Mouse (Mus musculus) cerebellum, postnatal 25 days (tissue): ENCODE results near the gene Papss1.
"Not testable (repeated sequence)": the region's sequence is repeated elsewhere in the genome, so short reads cannot be mapped to it uniquely, and the experiment has no call there.

Experiments
- DNase-seq, 2 experiments: peaks; one replicate each; pipeline ENCODE4 v3.0.0; 2021; ENCODE audit warnings: mixed read lengths in 2 of 2

The Papss1 gene

DNA sequence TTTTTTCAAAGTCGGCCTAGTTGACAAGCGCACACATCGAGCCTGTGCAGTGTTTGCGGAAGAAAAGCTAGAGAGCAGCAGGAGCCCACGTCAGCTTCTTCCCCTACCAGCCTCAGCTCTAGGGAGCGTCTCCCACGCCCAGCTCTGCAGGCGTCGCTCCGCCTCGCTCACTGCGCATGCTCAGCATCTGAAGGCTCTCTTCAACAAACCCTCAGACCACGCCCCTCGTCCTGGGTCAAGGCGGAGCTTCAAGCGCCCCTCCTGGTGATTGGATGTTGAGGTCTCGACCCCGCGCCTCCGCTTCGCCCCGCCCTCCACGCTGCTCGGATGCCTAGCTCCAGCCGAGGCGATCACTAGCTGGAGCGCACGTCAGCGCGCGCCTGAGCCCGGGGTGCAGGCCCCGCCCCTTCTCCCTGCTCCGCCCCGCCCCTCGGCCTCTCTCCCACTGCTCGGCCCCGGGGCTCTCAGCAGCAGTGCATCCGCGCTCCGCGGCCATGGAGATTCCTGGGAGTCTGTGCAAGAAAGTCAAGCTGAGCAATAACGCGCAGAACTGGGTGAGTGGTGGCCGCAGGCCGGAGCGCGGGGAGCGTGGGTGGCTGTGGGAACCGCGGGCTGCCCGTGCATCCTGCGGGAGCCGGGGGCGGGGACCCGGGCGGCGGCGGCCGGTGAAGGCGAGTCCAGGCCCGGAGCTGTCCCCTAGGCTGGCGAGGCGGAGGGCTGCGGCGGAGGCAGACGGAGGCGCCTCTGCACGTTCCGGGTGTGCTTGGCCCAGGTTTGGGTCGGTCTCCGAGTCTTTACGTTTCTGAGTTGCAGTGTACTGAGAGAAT, at the start of gene Papss1:
Gene Papss1, plus strand, starts transcription at position 339 of the 827 bp plus-strand sequence.
- DNase-seq, result peak; percentile 99 to 100

DNA sequence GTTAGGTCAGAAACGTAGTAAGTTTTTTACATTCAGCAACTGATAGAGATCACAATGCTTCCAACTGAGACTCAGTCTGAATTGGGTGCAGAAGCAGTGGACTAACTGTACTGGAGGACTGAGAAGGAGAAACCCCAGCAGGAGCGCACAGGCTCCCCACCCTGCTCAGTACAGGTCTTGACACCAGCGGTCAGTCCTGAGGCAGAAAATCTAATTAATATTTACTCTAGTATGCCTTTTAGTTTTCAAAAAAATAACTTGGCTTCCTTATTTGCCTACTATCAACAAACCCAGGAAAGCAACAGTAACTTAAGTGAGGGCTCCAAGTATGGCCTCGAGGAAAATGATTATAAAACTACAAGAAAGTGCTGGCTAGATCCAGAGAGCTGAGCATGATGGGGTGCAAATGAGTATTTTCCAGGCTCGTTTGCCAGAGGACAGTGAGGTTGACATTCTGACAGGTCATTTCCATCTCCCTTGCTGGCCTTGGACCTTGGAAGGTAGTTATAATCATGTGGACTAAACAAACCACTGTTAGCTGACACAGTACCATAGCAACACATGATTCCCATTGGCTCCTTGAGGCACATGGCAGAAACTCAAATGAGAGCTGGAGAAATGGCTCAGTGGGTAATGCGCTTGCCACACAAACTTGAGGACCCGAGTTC, 48.1 kb upstream of the Papss1 start:
- no peak for DNase-seq

DNA sequence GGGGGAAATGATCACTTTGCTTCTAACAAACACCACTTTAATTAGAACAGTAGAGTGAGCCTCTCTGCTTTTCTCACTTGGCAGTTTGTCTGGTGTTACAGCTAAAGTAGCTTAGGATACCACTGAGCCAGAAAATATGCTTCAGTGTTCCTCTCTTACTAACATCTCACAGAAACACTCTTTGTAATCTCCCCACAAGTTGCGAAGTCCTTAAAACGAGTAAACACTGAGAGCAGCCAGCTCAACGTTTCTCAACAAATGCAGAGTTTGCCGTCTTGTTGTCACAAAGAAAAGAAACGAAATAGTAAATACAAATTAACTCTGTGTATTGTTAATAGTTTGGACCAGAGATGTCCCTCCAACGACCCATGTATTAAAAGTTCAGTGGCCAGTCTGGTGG, 46.8 kb upstream of the Papss1 start:
- DNase-seq, result no peak

DNA sequence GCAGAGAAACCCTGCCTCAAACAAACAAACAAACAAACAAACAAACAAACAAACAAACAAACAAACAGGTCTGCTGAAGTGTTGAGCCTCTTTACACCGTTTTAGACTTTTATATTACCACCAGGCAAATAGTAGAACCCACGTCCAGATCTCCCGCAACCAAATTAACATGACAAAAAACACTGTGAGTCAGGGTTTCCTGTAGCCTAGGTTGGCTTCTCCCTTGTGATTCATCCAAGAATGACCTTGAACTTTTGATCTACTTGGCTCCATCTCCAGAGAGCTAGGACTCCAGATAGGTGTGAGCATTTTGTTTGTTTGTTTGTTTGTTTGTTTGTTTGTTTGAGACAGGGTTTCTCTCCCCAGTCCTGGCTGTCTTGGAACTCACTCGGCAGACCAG, 43.4 kb upstream of the Papss1 start:
- DNase-seq, result no peak

DNA sequence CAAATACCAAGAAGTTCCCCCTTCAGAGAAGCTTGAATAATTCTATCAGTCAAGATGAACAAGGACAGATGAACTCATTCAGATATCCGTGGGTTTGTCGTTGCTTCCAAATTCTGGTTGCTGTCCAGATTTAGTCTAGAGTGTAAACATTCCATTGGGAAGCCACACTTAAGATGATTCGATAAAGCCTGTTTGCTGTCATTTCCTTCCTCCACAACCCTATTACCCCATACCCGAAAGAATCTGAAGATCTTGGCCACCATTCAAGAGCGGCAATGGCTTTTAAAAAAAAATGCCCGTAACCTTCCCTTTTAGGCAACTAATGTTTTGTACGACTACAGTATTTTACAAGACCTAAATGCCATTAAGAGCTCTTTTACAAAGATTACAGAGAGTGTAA, 42.3 kb upstream of the Papss1 start:
- no peak for DNase-seq

DNA sequence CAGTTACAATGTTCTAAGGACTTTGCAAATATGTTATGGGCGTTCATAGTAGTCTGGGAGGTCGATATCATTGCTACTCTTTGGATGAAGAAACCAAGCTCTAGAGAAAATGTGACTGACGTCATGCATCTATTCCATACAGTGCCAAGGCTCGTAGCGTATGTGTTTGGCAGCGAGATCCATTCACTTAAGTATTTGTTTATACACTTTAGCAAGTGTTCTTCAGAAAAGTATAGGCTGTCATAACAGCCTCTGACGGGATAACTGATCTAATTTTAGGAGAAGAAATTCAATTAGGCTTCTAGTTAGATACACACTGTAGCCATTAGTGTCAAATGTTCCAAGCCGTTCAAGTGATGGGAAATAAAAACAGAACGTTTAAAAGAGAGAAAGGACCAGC, 40.8 kb upstream of the Papss1 start:
- no peak for DNase-seq

DNA sequence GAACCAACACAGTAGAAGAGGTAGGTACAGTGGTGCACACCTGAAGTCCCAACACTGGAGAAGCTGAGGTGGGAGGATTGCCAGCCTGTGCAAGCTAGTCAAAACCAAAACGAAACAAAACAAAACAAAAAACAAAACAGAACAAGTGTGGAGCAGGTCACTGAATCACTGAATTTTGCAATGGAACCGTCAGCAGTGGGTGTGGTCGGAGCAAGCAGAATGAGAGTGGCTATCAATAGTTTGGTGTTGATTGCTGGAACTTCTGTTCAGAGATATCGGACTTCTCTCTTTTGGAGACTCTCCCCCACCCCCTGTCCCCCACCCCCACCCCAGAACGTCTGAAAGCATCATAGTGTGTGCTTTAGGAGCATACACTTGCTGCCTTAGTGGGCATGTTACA, 40.4 kb upstream of the Papss1 start:
- DNase-seq, result no peak

DNA sequence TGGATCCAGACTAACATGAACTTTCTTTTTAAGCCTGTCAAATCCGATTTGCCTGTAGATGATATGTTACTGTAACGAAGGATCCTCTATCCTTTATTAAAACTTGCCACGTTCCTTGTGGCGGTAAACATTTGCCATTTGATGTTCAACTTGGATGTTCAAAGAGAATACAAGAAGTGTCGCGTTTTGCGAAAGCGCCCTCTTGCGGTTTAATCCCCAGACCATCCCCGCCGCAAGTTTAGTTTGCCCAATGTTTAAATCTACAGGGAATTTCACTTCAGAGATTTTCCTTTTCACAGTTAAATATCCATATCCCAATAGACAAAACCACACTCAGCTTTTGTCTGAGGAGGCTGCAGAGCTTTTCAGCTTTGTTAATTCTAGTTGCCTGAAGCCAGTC, 39.8 kb upstream of the Papss1 start:
- peak; percentile 37 to 74 for DNase-seq

DNA sequence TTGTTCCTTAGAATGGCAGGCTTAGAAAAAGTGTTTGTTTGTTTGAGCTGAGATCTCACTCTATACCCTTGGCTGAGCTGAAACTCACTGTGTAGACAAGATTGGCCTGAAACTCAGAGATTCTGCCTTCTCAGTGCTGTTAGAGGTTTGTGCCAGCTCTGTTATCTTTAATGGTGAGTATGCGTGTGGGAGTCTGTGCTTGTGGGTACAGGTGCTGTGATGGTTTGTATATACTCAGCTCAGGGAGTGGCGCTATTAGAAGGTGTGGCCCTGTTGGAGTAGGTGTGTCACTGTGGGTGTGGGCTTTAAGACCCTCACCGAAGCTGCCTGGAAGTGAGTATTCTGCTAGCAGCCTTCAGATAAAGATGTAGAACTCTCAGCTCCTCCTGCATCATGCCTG, 39.3 kb upstream of the Papss1 start:
- DNase-seq, result no peak

DNA sequence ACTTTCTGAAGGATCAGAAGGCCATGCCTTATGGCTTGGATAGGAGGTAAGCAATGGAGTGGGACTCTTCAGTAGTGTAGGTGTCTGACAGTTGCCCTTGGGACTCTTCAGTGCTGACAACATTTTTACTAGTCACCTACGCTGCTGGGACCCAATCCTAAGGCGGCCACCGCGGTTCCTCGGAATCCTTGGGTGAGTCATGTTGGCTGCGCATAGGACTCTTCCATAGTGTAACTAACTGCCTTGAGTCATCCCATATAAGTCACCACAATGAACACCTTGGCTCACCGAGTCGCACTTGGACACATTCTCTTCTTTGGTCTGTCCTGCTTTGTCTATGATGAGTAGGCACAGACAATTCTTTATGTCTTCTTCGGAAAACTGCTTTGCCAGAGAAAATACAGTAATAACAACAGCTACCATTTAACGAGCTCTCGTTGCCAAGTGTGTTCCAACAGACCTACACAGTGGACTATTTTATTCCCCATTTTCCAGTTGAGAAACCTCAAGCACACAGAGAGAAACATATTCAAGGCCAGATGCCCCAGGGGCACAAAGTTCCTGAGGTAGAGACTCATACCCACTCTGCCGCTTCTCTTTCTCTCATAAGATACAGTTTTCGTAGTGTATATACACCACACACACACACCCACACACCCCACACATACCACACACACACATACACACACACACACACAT, 23.2 kb upstream of the Papss1 start:
- DNase-seq, result no peak

DNA sequence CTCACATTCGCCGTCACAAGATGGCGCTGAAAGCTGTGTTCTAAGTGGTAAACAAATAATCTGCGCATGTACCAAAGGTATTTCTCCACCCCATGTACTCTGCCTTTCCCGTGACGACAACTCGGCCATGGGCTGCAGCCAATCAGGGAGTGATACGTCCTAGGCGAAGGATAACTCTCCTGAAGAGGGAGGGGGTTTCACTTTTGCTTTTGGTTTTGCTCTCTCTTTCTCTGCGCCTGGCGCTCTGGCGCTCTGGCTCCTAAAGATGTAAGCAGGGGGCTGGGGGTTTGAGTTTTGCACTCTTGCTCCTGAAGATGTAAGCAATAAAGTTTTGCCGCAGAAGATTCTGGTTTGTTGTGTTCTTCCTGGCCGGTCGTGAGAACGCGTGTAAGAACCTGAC, 17.0 kb upstream of the Papss1 start:
- DNase-seq, result not testable (repeated sequence)

DNA sequence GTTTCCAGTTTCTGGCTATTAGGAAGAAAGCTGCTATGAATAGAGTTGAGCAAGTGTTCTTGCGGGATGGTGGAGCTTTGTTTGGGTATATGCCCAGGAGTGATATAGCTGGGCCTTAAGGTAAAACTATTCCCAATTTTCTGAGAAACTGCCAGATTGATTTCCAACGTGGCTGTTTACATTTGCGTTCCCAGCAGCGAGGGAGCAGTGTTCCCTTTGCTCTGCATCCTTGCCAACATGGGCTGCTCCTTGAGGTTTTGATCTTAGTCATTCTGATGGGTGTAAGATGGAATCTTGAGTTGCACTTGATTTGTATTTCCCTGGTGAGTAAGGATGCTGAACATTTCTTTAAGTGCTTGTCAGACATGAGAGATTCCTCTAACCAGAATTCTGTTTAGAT, 14.5 kb upstream of the Papss1 start:
- no peak for DNase-seq

DNA sequence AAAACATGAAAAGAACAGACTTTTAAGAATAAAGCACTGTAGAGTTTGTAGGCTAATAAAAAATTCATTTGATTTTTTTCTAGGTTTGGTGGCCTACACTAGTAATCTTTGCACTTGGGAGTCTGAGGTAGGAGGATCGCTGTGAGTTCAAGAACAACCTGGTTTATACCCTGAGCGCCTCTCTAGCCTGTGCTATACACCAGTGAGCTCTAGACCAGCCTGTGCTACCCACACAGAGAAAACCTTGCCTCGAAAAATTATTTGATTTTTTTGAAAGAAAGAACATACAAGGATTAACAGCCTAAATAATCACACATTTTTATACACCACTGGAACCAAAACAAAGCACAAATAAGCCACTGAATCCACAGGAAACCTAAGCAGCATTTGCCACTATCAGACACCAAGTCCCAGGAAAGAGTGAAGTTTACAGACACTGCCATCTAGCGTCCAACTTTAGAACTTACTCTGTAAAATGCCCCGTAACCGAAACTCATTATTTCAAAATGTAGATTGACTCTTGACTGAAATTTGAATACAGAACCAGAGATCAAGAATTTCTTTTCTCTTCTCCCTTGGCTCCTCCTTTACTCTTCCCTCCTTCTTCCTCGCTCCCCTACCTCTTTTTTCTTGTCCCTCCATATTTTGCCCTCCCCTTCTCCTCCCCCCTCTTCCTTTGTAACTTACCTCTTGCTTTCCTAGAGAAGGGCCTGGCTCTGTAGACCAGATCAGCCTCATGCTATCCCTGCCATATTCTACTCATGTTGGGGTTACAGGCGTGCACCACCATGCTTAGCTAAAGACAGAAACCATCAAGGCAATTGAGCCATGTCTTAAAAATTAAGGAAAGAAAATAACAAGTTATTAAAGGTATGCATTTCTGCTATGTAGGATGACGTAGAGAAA, 12.0 kb upstream of the Papss1 start:
- DNase-seq, result peak in 1 of 2 experiments; percentile 46

DNA sequence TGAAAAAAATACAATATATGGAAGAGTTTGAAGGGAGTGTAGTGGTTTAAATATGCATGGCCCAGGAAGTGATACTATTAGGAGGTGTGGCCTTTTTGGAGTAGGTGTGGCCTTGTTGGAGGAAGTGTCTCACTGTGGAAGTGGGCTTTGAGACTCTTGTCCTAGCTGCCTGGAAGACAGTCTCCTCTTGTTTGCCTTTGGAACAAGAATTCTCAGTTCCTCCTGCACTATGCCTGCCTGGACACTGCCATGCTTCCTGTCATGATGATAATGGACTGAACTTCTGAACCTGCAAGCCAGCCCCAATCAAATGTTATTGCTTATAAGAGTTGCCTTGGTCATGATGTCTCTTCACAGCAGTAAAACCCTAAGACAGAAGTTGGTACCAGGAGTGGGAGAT, 8.8 kb upstream of the Papss1 start:
- DNase-seq, result no peak

DNA sequence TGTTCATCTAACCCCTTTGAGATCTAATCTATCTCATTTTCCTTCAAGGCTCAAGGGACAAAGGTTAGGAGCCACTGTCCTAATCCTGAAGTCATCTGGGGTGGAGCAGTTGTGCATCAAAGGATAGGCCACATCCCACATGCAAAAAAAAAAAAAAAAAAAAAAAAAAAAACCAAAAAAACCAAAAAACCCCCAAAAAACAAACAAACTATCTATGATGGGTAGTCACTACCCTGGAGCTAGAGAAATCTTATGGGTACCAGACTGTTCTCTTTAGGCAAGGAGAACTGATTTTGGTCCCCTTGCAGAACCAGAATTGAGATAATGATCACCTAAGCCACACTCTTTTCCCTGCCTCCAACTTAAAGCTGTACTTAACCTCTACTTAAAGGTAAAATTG, 3.0 kb upstream of the Papss1 start:
- DNase-seq, result no peak

DNA sequence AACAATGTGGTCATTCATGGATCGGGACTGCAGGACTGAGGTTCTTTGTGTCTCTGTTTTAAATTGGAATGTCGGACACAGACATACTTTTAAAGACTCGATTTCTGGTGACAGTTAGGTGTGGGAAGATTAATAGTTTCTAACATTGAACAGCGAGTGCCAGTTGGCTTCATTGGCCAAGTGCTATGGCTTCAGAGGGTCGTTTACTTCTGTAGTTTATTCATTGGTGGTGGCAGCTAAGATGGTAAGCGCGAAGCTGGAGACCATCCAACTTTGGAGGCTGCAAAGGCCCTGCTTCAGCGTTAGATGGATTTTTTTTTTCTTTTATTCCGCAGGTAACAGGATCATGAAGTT, 666 bp downstream of the Papss1 start:
- peak in 1 of 2 experiments; percentile 61 for DNase-seq

DNA sequence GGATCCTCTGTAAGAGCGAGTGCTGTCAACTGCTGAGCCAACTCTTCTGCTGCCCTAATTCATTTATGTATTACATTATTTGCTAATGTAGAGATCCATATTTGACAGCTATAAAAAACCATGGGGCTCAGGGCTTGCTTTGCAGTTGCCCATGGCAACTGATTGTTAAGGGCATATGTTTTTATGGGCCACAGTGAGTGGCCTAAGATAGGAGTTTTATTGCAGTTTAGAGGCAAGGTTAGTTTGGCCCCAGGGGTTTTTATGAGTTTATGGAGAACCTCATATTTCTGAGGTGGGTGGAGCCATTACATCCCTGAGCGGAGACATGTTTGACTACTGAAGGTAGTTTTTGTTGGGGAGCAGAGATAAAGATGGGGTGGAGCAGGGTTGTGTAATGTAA, 1.7 kb downstream of the Papss1 start:
- no peak for DNase-seq

DNA sequence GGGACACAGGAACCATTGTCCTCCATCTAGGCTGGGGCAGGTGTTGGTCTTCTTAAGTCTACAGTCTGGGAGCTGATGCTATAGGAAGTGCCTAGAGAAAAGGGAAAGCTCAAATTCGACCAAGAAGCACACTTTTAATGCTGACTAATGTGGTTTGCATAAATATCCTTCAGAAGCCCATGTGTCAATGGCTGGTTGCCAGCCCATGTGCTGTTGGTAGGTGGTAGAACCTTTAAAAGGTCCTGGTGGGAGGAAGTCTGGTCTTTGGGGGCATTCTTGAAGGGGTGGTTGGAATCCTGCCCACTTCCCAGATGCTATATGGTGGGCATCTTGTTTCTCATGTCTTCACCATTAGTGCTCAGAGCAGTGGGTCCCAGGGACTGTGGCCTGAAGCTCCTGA, 5.9 kb downstream of the Papss1 start:
- DNase-seq, result peak in 1 of 2 experiments; percentile 30

DNA sequence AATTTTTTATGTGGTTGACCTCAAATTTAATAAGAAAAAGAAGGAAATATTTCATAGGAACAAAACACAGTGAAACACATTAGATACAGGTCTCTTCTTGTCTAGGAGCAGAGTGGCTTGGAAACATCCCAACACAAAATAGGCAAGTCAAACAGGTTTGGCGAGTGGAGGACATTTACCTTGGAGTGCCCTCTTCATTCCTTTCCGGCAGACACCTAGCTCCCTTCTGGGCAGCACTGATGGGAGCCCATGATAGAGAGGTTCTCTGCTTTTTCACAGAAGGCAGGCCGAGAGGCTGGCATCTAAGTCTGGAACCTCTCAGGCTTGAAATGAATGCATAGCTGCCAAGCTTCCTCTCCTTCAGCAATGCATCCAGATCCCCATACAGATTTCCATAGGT, 9.0 kb downstream of the Papss1 start:
- peak in 1 of 2 experiments; percentile 27 for DNase-seq

DNA sequence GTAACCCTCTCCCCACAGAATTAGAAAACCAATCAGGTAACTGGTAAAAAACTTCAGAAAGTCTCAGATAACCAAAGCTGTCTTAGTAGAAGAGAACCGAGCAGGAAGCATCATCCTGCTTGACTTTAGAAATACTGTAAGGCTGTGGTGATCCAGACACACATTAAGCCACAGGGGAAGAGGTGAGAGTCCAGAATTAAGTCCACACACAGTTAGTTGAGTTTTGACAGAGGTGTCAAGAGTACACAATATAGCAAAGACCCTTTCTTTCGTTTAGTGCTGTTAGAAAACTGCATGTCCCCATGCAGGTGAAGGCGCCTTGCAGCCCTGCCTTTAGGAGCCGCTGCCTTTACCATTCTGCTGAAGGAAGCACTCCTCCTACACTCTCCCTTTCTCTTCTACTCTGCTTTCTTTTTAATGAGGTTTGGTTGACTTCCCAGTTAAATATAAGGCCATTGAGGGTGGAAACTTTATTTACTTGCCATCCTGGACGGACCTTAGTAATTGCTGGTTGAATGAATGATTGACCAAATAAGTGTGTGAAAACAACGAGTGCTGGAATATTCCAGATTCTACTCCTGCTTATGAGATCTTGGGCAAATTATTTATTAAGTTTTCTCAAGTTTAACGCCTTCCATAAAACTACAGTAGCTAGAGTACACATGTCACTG, 14.0 kb downstream of the Papss1 start:
- no peak for DNase-seq

DNA sequence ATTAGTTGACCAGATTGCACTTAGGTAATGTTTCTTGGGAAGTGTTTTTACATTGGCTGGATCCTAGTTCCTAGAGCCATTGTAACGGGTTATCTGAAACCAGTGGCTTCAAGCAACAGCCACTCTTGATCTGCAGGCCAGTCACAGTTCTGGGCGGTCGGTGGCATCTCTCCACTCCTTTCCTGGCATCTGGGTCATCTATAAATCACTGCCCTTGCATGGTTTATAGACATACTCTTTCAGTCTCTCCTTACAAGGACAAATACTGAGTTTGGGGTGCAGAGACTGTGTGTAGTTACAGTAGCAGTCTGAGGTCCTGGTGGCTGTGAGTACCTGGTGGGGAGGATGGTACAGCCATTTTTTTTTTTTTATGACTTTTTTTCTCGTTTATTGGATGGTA, 15.5 kb downstream of the Papss1 start:
- DNase-seq, result no peak

DNA sequence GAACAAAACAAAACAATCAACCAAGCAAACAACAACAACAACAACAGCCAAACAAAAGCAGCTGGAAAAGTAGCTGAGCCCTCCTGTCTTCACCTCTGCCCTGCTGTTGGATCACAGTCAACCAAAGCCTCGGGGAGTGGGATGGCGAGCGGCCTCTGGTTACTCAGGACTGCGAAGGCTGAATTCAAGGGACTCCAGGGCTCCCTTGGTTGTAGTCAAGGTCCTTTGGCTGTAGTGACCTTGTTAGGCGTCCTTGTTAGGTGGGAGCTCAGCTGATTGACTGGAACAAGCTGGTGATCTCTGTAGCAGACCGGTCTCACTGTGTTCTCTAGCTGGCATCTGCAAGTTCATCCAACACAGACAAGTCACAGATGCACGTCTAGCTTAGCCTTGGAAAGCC, 16.5 kb downstream of the Papss1 start:
- no peak for DNase-seq
